ENCODE assay signal across 29 mouse cellular contexts in genomic region chr1:60908751-60909161, GRCm38 (mm10). TPM values are rescaled to one million over a fixed set of nuclear protein-coding genes. Genes with fewer than 3 reads are reported as not detected.
DNase-seq lines count a peak whose midpoint lies in the region; ATAC-seq and TF ChIP-seq lines count a peak whose summit lies in the region.
"Had no signal": no experiment of that assay in that cellular context is flagged by ENCODE, and none has a peak within 500 bp of the region (broad histone marks: within the 10 kb centered on the region; RNA-seq: fewer than 3 reads in every experiment).

No protein-coding gene starts in this region.

- no peak overlapping the region for H3K4me2 ChIP-seq in kidney, embryonic 16.5 days (replicated peaks; ENCODE audit: low read depth, low read length)
- H3K4me2 ChIP-seq: hindbrain, embryonic 15.5 days; midbrain, embryonic 12.5 days; neural tube, embryonic 12.5 days had no signal

- TF ChIP-seq CTCF in thymus, adult 2 months (IDR thresholded peaks at IDR 0.05; ENCODE audit: borderline replicate concordance, control insufficient read depth, extremely low read depth, insufficient read depth, low read length, poor library complexity): no peak
- TF ChIP-seq CTCF in cerebellum, adult 2 months (IDR thresholded peaks at IDR 0.05; ENCODE audit: borderline replicate concordance, insufficient read depth, low read depth, low read length): no peak

- H3K27me3 ChIP-seq in thymus, adult 2 months (ENCODE audit: control insufficient read depth, insufficient read depth, low read length): no peaks in the 10 kb centered on the region
- no peaks in the 10 kb centered on the region for H3K27me3 ChIP-seq in kidney, embryonic 16.5 days (ENCODE audit: insufficient read depth, low read length)
- no peaks in the 10 kb centered on the region for H3K27me3 ChIP-seq in cerebellum, adult 2 months (ENCODE audit: control insufficient read depth, insufficient read depth, low read length)
- H3K27me3 ChIP-seq: hindbrain, embryonic 15.5 days; midbrain, embryonic 12.5 days; neural tube, embryonic 12.5 days had no signal

- peaks cover 19% of the 10 kb centered on the region for H3K4me1 ChIP-seq in thymus, adult 2 months (replicated peaks; ENCODE audit: control insufficient read depth, insufficient read depth, low read length)
- H3K4me1 ChIP-seq in kidney, embryonic 16.5 days (ENCODE audit: insufficient read depth, low read length): no peaks in the 10 kb centered on the region
- no peaks in the 10 kb centered on the region for H3K4me1 ChIP-seq in cerebellum, adult 2 months (ENCODE audit: control insufficient read depth, insufficient read depth, low read length)
- H3K4me1 ChIP-seq: heart, embryonic 10.5 days; hindbrain, embryonic 15.5 days; midbrain, embryonic 12.5 days; neural tube, embryonic 12.5 days had no signal

- H3K27ac ChIP-seq in thymus, adult 2 months (ENCODE audit: control insufficient read depth, insufficient read depth, low read length): peak overlapping the region; percentile 54; the same call in 1 of the 2 replicates
- no peak overlapping the region for H3K27ac ChIP-seq in kidney, embryonic 16.5 days (ENCODE audit: low read length)
- H3K27ac ChIP-seq in cerebellum, adult 2 months (ENCODE audit: insufficient read depth, low read length): no peak overlapping the region
- H3K27ac ChIP-seq: heart, embryonic 10.5 days; hindbrain, embryonic 15.5 days; midbrain, embryonic 12.5 days; neural tube, embryonic 12.5 days had no signal

- ATAC-seq in kidney, embryonic 16.5 days (ENCODE audit: low FRiP score, low TSS enrichment): no peak
- ATAC-seq: forebrain, embryonic 14.5 days; intestine, embryonic 16.5 days; Patski had no signal

- H3K4me3 ChIP-seq in thymus, adult 2 months (ENCODE audit: control insufficient read depth, insufficient read depth, low read length): peak overlapping the region; percentile 8; the same call in 1 of the 2 replicates
- H3K4me3 ChIP-seq in kidney, embryonic 16.5 days (ENCODE audit: low read length): no peak overlapping the region
- H3K4me3 ChIP-seq in cerebellum, adult 2 months (replicated peaks; ENCODE audit: insufficient read depth, low read depth, low read length): no peak overlapping the region
- H3K4me3 ChIP-seq: heart, embryonic 10.5 days; hindbrain, embryonic 15.5 days; midbrain, embryonic 12.5 days; neural tube, embryonic 12.5 days had no signal

- no peaks in the 10 kb centered on the region for H3K36me3 ChIP-seq in thymus, adult 2 months (ENCODE audit: control insufficient read depth, insufficient read depth, low read length)
- H3K36me3 ChIP-seq in kidney, embryonic 16.5 days (ENCODE audit: insufficient read depth, low read length): no peaks in the 10 kb centered on the region
- H3K36me3 ChIP-seq: G1E; heart, embryonic 10.5 days; hindbrain, embryonic 15.5 days; midbrain, embryonic 12.5 days; neural tube, embryonic 12.5 days had no signal

- no peak overlapping the region for H3K9ac ChIP-seq in kidney, embryonic 16.5 days (replicated peaks; ENCODE audit: low read length)
- H3K9ac ChIP-seq: hindbrain, embryonic 15.5 days; midbrain, embryonic 12.5 days; neural tube, embryonic 12.5 days had no signal

- peak; percentile 51 to 61 for DNase-seq in CD8-positive naive resting alpha-beta T cell, adult 2 months (ENCODE audit: low read depth in 2 of 2, low spot score in 2 of 2)
- DNase-seq in induced T-regulatory cell, adult 2 months (ENCODE audit: low read depth): peak; percentile 98
- DNase-seq in thymus, adult 2 months: peak; percentile 33
- DNase-seq in thymus, postnatal 4 days: peak; percentile 41
- no peak for DNase-seq in testis, postnatal 14 days (ENCODE audit: low spot score)
- DNase-seq in cerebellum, adult 2 months: no peak
- DNase-seq: adrenal gland, adult 8-10 months; cerebellum, adult 8-10 months; cerebellum, postnatal 36 days; gastrocnemius, postnatal 10 days; heart, postnatal 4 days; kidney, postnatal 4 days; layer of hippocampus, adult 9-11 months; right cerebral cortex, postnatal 14 days had no signal

- TF ChIP-seq POLR2A in thymus, adult 2 months (IDR thresholded peaks at IDR 0.05; ENCODE audit: control insufficient read depth, extremely low read depth, insufficient read depth, low read length, poor library complexity): no peak
- no peak for TF ChIP-seq POLR2A in cerebellum, adult 2 months (IDR thresholded peaks at IDR 0.05; ENCODE audit: borderline replicate concordance, insufficient read depth, low read length)

- 16% methylated on average over 9 of the region's 9 CpGs for whole genome bisulfite sequencing in thymus, adult 2 months
- 79% methylated on average over 9 of the region's 9 CpGs for WGBS in kidney, embryonic 16.5 days
- WGBS in cerebellum, adult 2 months: 92% methylated on average over 9 of the region's 9 CpGs

- H3K9me3 ChIP-seq in kidney, embryonic 16.5 days (ENCODE audit: low read length): no peaks in the 10 kb centered on the region
- H3K9me3 ChIP-seq: G1E; heart, embryonic 10.5 days; hindbrain, embryonic 15.5 days; midbrain, embryonic 12.5 days; neural tube, embryonic 12.5 days had no signal

RNA-seq across cellular contexts. Expression of gene Ctla4, which starts 22.0 kb away (rescaled TPM):
- polyA plus RNA-seq in thymus, adult 2 months (2012; rRNA removed): 3.8 and 7.4 TPM in 2 replicates
- not detected in 2 replicates for polyA plus RNA-seq in kidney, embryonic 16.5 days (2015; fragmentation: Nextera tagmentation; extraction: Ambion mirVana)
- not detected in 2 replicates for polyA plus RNA-seq in cerebellum, adult 2 months (2012; rRNA removed)
- polyA plus RNA-seq: C2C12; embryonic facial prominence, embryonic 14.5 days; forebrain, embryonic 14.5 days; G1E; heart, embryonic 10.5 days; hindbrain, embryonic 15.5 days; intestine, embryonic 16.5 days; kidney, embryonic 14.5 days; liver, adult 2 months; liver, embryonic 16.5 days; midbrain, embryonic 12.5 days; neural tube, embryonic 12.5 days; Patski; stomach, embryonic 14.5 days had no signal

Comparison
In these comparisons a context has a peak if more than half of its experiments do, and no peak if none do; other contexts are left out.
1. DNase-seq: peak in CD8-positive naive resting alpha-beta T cell, adult 2 months (2 of 2), induced T-regulatory cell, adult 2 months (single experiment), thymus, adult 2 months (single experiment) and thymus, postnatal 4 days (single experiment); none in testis, postnatal 14 days (single experiment) and cerebellum, adult 2 months (0 of 2).